Mouse (Mus musculus): ENCODE data around the gene Atad2b. TPM values are rescaled to one million over a fixed set of nuclear protein-coding genes. Genes with fewer than 3 reads are reported as not detected.

Atad2b gene
- polyA plus RNA-seq (2014; fragmentation: Nextera tagmentation; extraction: Ambion mirVana) = 15.7 and 21.8 TPM in 2 replicates

- Histone ChIP-seq H3K4me2 (replicated peaks; ENCODE audit: low read depth, low read length) (peak within 1 kb of the TSS; percentile 67), H3K9me3 (ENCODE audit: control insufficient read depth, low read length) (no peaks in the 10 kb centered on the region), H3K4me1 (ENCODE audit: control insufficient read depth, insufficient read depth, low read length) (no peaks in the 10 kb centered on the region), H3K27ac (ENCODE audit: low read depth, low read length) (peak within 1 kb of the TSS; percentile 96), H3K27me3 (ENCODE audit: control insufficient read depth, insufficient read depth, low read length) (no peaks in the 10 kb centered on the region), H3K4me3 (ENCODE audit: low read length) (peak within 1 kb of the TSS; percentile 66), H3K9ac (ENCODE audit: low read depth, low read length) (peak within 1 kb of the TSS; percentile 99), H3K36me3 (ENCODE audit: control insufficient read depth, insufficient read depth, low read length) (no peaks in the 10 kb centered on the region)
- 1% methylated on average over 80 of the region's 89 CpGs for whole genome bisulfite sequencing
- ATAC-seq (ENCODE audit: low FRiP score, low TSS enrichment) = peak; percentile 99
Observed at GRCm38 (mm10) chr12:4916994-4917804, at the start of gene Atad2b. Gene Atad2b (plus strand): TSS chr12:4917353.

GRCm38 (mm10) chr12:4868924-4869323 is 48.2 kb upstream of the Atad2b start:
- ATAC-seq (ENCODE audit: low FRiP score, low TSS enrichment) = no peak
- Histone ChIP-seq H3K9me3 (ENCODE audit: control insufficient read depth, low read length) (no peaks in the 10 kb centered on the region), H3K4me1 (ENCODE audit: control insufficient read depth, insufficient read depth, low read length) (peaks cover 2% of the 10 kb centered on the region), H3K4me2 (replicated peaks; ENCODE audit: low read depth, low read length) (no peak overlapping the region), H3K27me3 (ENCODE audit: control insufficient read depth, insufficient read depth, low read length) (no peaks in the 10 kb centered on the region), H3K27ac (ENCODE audit: low read depth, low read length) (no peak overlapping the region), H3K4me3 (ENCODE audit: low read length) (no peak overlapping the region), H3K36me3 (ENCODE audit: control insufficient read depth, insufficient read depth, low read length) (no peaks in the 10 kb centered on the region), H3K9ac (ENCODE audit: low read depth, low read length) (no peak overlapping the region)
- 81% methylated on average over 8 of the region's 8 CpGs for WGBS

- WGBS = 92% methylated on average over 5 of the region's 5 CpGs
- Histone ChIP-seq H3K9ac (ENCODE audit: low read depth, low read length) (no peak overlapping the region), H3K36me3 (ENCODE audit: control insufficient read depth, insufficient read depth, low read length) (no peaks in the 10 kb centered on the region), H3K4me1 (ENCODE audit: control insufficient read depth, insufficient read depth, low read length) (no peaks in the 10 kb centered on the region; the same call in 1 of the 2 replicates), H3K9me3 (ENCODE audit: control insufficient read depth, low read length) (no peaks in the 10 kb centered on the region), H3K27me3 (ENCODE audit: control insufficient read depth, insufficient read depth, low read length) (no peaks in the 10 kb centered on the region), H3K4me3 (ENCODE audit: low read length) (no peak overlapping the region), H3K4me2 (replicated peaks; ENCODE audit: low read depth, low read length) (no peak overlapping the region), H3K27ac (ENCODE audit: low read depth, low read length) (no peak overlapping the region)
- no peak for ATAC-seq (ENCODE audit: low FRiP score, low TSS enrichment)
Observed at GRCm38 (mm10) chr12:4871260-4871659, 45.9 kb upstream of the Atad2b start.

GRCm38 (mm10) chr12:4872273-4872672 is 44.9 kb upstream of the Atad2b start:
- no peaks in the 10 kb centered on the region; the same call in 1 of the 2 replicates for H3K4me1 ChIP-seq (ENCODE audit: control insufficient read depth, insufficient read depth, low read length)
- ATAC-seq (ENCODE audit: low FRiP score, low TSS enrichment) = no peak
- no peak overlapping the region for H3K27ac ChIP-seq (ENCODE audit: low read depth, low read length)
- no peaks in the 10 kb centered on the region for H3K36me3 ChIP-seq (ENCODE audit: control insufficient read depth, insufficient read depth, low read length)
- no peaks in the 10 kb centered on the region for H3K27me3 ChIP-seq (ENCODE audit: control insufficient read depth, insufficient read depth, low read length)
- H3K9me3 ChIP-seq (ENCODE audit: control insufficient read depth, low read length) = no peaks in the 10 kb centered on the region
- no peak overlapping the region for H3K4me3 ChIP-seq (ENCODE audit: low read length)
- no peak overlapping the region for H3K9ac ChIP-seq (ENCODE audit: low read depth, low read length)
- no peak overlapping the region for H3K4me2 ChIP-seq (replicated peaks; ENCODE audit: low read depth, low read length)
- 66% methylated on average over 4 of the region's 4 CpGs for WGBS

- Histone ChIP-seq H3K4me2 (replicated peaks; ENCODE audit: low read depth, low read length) (no peak overlapping the region), H3K4me1 (ENCODE audit: control insufficient read depth, insufficient read depth, low read length) (no peaks in the 10 kb centered on the region; the same call in 1 of the 2 replicates), H3K27me3 (ENCODE audit: control insufficient read depth, insufficient read depth, low read length) (no peaks in the 10 kb centered on the region), H3K36me3 (ENCODE audit: control insufficient read depth, insufficient read depth, low read length) (no peaks in the 10 kb centered on the region), H3K27ac (ENCODE audit: low read depth, low read length) (no peak overlapping the region), H3K9me3 (ENCODE audit: control insufficient read depth, low read length) (no peaks in the 10 kb centered on the region), H3K9ac (ENCODE audit: low read depth, low read length) (no peak overlapping the region), H3K4me3 (ENCODE audit: low read length) (no peak overlapping the region)
- WGBS = 81% methylated on average over 5 of the region's 5 CpGs
- no peak for ATAC-seq (ENCODE audit: low FRiP score, low TSS enrichment)
Observed at GRCm38 (mm10) chr12:4872983-4873477, 44.1 kb upstream of the Atad2b start.

- H3K4me2 ChIP-seq (replicated peaks; ENCODE audit: low read depth, low read length) = peak overlapping the region; percentile 62
- H3K36me3 ChIP-seq (ENCODE audit: control insufficient read depth, insufficient read depth, low read length) = no peaks in the 10 kb centered on the region
- no peaks in the 10 kb centered on the region for H3K9me3 ChIP-seq (ENCODE audit: control insufficient read depth, low read length)
- no peaks in the 10 kb centered on the region; the same call in 1 of the 2 replicates for H3K4me1 ChIP-seq (ENCODE audit: control insufficient read depth, insufficient read depth, low read length)
- ATAC-seq (ENCODE audit: low FRiP score, low TSS enrichment) = no peak
- WGBS = 73% methylated on average over 6 of the region's 6 CpGs
- peak overlapping the region; percentile 47 for H3K9ac ChIP-seq (ENCODE audit: low read depth, low read length)
- H3K27ac ChIP-seq (ENCODE audit: low read depth, low read length) = no peak overlapping the region
- H3K4me3 ChIP-seq (ENCODE audit: low read length) = peak overlapping the region; percentile 33; the same call in 1 of the 2 replicates
- H3K27me3 ChIP-seq (ENCODE audit: control insufficient read depth, insufficient read depth, low read length) = no peaks in the 10 kb centered on the region
Observed at GRCm38 (mm10) chr12:4873531-4873930, 43.6 kb upstream of the Atad2b start.

- H3K36me3 ChIP-seq (ENCODE audit: control insufficient read depth, insufficient read depth, low read length) = no peaks in the 10 kb centered on the region
- peak within 1 kb of the TSS; percentile 33 for H3K4me3 ChIP-seq (ENCODE audit: low read length)
- peak; percentile 91 for ATAC-seq (ENCODE audit: low FRiP score, low TSS enrichment)
- H3K27ac ChIP-seq (ENCODE audit: low read depth, low read length) = no peak within 1 kb of the TSS
- H3K4me1 ChIP-seq (ENCODE audit: control insufficient read depth, insufficient read depth, low read length) = no peaks in the 10 kb centered on the region
- WGBS = 5% methylated on average over 24 of the region's 24 CpGs
- peak within 1 kb of the TSS; percentile 47 for H3K9ac ChIP-seq (ENCODE audit: low read depth, low read length)
- no peaks in the 10 kb centered on the region for H3K9me3 ChIP-seq (ENCODE audit: control insufficient read depth, low read length)
- no peaks in the 10 kb centered on the region for H3K27me3 ChIP-seq (ENCODE audit: control insufficient read depth, insufficient read depth, low read length)
- H3K4me2 ChIP-seq (replicated peaks; ENCODE audit: low read depth, low read length) = peak within 1 kb of the TSS; percentile 62
Observed at GRCm38 (mm10) chr12:4874161-4874927, 42.8 kb upstream of the Atad2b start, which contains the start of gene Mfsd2b. Gene Mfsd2b (minus strand): TSS chr12:4874359.

GRCm38 (mm10) chr12:4875623-4876022 is 41.5 kb upstream of the Atad2b start:
- ATAC-seq (ENCODE audit: low FRiP score, low TSS enrichment) = no peak
- Histone ChIP-seq H3K4me1 (ENCODE audit: control insufficient read depth, insufficient read depth, low read length) (no peaks in the 10 kb centered on the region), H3K36me3 (ENCODE audit: control insufficient read depth, insufficient read depth, low read length) (no peaks in the 10 kb centered on the region; the same call in 1 of the 2 replicates), H3K27ac (ENCODE audit: low read depth, low read length) (no peak overlapping the region), H3K4me3 (ENCODE audit: low read length) (no peak overlapping the region), H3K9me3 (ENCODE audit: control insufficient read depth, low read length) (no peaks in the 10 kb centered on the region), H3K9ac (ENCODE audit: low read depth, low read length) (no peak overlapping the region), H3K4me2 (replicated peaks; ENCODE audit: low read depth, low read length) (no peak overlapping the region), H3K27me3 (ENCODE audit: control insufficient read depth, insufficient read depth, low read length) (no peaks in the 10 kb centered on the region)
- WGBS = 87% methylated on average over 8 of the region's 8 CpGs

Measured in kidney, embryonic 14.5 days (tissue).